Mouse (Mus musculus): ENCODE measurements at regions not wholly inside any gene's neighbourhood (a gene's known extent, or its start where the extent isn't known, plus 50 kb on each side); places are given as distances from the start of the nearest gene placed in this dataset.

DNA sequence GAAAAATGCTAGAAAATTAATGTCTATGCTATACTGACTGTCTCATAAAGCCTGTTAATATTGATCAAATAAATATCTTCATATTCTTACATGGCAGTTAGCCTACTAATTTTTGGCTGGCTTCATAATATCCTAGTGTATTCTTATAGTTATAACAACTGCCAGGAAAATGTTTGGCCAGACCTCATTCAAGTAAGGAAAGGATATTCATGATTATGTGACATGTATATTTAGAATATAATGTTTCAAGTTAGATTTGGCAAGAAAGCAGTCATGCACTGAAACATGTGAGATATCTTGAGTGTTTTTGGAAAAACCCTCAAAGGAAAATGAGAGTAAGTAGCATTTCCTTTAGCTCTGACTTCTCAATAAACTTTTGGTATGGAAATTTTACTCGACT, 548.9 kb downstream of the Hsfy2 start:
- no peaks in the 10 kb centered on the region for H3K4me1 ChIP-seq (replicated peaks; ENCODE audit: insufficient read depth, low read length)
- no peak overlapping the region for H3K4me2 ChIP-seq (ENCODE audit: low read length)
- no peak for ATAC-seq (replicated peaks; ENCODE audit: low FRiP score, low read depth)
- WGBS, result 59% methylated on average over 1 of the region's 1 CpGs
- no peak for TF ChIP-seq CTCF (IDR thresholded peaks at IDR 0.05; ENCODE audit: low read depth)
- H3K9me3 ChIP-seq (replicated peaks; ENCODE audit: low read length), result no peaks in the 10 kb centered on the region
- H3K27ac ChIP-seq, result no peak overlapping the region
- no peaks in the 10 kb centered on the region for H3K27me3 ChIP-seq (ENCODE audit: insufficient read depth, low read length)
- no peaks in the 10 kb centered on the region for H3K36me3 ChIP-seq (ENCODE audit: insufficient read depth, low read length)
- no peak overlapping the region for H3K9ac ChIP-seq (ENCODE audit: low read depth, low read length)
- no peak for DNase-seq (ENCODE audit: low spot score)
- no peak overlapping the region for H3K4me3 ChIP-seq (replicated peaks; ENCODE audit: low read depth, low read length)

DNA sequence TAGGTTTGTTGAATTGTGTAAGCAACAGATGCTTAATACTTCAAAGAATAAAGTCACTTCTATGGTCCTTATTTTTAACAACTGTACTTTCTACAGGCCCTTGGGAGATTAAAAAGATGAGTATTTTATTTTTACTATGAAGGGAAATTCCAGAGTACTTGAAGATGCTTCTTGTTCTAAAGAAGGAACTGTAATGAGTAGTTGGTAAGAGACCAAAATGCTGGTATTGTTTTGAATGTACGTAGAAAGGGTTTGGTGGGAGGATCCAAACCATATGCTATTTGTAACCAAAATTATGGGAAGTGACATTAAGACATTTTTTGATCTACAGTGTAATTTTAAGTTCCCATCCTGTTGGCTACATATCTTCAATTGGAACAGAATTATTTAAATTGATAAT, 560.5 kb downstream of the Hsfy2 start:
- Histone ChIP-seq H3K27ac (no peak overlapping the region), H3K36me3 (ENCODE audit: insufficient read depth, low read length) (no peaks in the 10 kb centered on the region), H3K4me1 (replicated peaks; ENCODE audit: insufficient read depth, low read length) (no peaks in the 10 kb centered on the region), H3K9me3 (replicated peaks; ENCODE audit: low read length) (no peaks in the 10 kb centered on the region), H3K9ac (ENCODE audit: low read depth, low read length) (no peak overlapping the region), H3K4me3 (replicated peaks; ENCODE audit: low read depth, low read length) (no peak overlapping the region), H3K4me2 (ENCODE audit: low read length) (no peak overlapping the region), H3K27me3 (ENCODE audit: insufficient read depth, low read length) (no peaks in the 10 kb centered on the region)
- 86% methylated on average over 1 of the region's 1 CpGs for WGBS
- no peak for DNase-seq (ENCODE audit: low spot score)
- ATAC-seq (replicated peaks; ENCODE audit: low FRiP score, low read depth), result no peak
- TF ChIP-seq CTCF (IDR thresholded peaks at IDR 0.05; ENCODE audit: low read depth), result no peak

DNA sequence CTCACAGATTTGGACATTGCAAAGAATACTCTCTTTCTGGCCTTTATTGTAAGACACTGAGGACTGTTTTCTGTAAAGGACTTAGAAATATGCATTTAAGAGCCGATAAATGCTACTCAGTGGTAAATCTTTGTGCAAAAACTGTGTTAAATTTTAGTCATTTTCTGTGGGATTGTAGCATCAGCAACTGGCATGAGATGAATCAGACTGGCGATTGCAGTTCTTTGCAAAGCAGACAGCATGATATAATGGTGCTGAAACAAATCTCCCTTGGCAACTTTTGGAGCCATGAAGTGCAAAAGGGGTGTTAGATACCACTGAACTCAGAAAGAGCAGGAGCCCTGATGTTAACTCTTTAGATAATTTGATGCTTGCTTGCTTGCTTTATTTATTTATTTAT, 565.0 kb downstream of the Hsfy2 start:
- no peaks in the 10 kb centered on the region for H3K9me3 ChIP-seq (replicated peaks; ENCODE audit: low read length)
- no peak overlapping the region for H3K9ac ChIP-seq (ENCODE audit: low read depth, low read length)
- ATAC-seq (replicated peaks; ENCODE audit: low FRiP score, low read depth) (no peak), DNase-seq (ENCODE audit: low spot score) (no peak)
- whole genome bisulfite sequencing, result 84% methylated on average over 2 of the region's 2 CpGs
- no peaks in the 10 kb centered on the region for H3K4me1 ChIP-seq (replicated peaks; ENCODE audit: insufficient read depth, low read length)
- no peak overlapping the region for H3K4me3 ChIP-seq (replicated peaks; ENCODE audit: low read depth, low read length)
- no peak for TF ChIP-seq CTCF (IDR thresholded peaks at IDR 0.05; ENCODE audit: low read depth)
- no peak overlapping the region for H3K4me2 ChIP-seq (ENCODE audit: low read length)
- H3K36me3 ChIP-seq (ENCODE audit: insufficient read depth, low read length), result no peaks in the 10 kb centered on the region
- no peak overlapping the region for H3K27ac ChIP-seq
- no peaks in the 10 kb centered on the region for H3K27me3 ChIP-seq (ENCODE audit: insufficient read depth, low read length)

DNA sequence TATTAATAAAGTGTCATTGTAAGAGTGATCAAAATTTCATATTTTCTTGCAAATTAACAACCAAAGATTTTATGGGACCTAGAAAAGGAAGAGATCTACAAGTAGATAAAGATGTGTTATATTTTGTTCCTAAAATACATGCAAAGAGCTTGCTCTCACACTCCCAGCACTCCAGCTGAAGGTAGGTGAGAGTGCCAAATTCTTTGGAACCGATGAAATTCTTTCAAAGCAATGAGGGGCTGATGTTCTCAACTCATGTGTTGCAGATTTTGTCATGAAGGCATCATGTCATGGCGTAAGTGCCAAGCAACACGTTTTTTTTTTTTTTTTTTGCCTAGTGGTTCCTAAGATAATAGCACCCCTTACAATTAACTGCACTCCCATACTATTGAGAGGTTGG, 573.8 kb downstream of the Hsfy2 start:
- 71% methylated on average over 3 of the region's 3 CpGs for WGBS
- DNase-seq (ENCODE audit: low spot score), result no peak
- Histone ChIP-seq H3K27ac (no peak overlapping the region), H3K4me2 (ENCODE audit: low read length) (no peak overlapping the region), H3K9me3 (replicated peaks; ENCODE audit: low read length) (no peaks in the 10 kb centered on the region), H3K36me3 (ENCODE audit: insufficient read depth, low read length) (no peaks in the 10 kb centered on the region), H3K4me3 (replicated peaks; ENCODE audit: low read depth, low read length) (no peak overlapping the region), H3K4me1 (replicated peaks; ENCODE audit: insufficient read depth, low read length) (no peaks in the 10 kb centered on the region), H3K27me3 (ENCODE audit: insufficient read depth, low read length) (no peaks in the 10 kb centered on the region), H3K9ac (ENCODE audit: low read depth, low read length) (no peak overlapping the region)
- no peak for TF ChIP-seq CTCF (IDR thresholded peaks at IDR 0.05; ENCODE audit: low read depth)
- ATAC-seq (replicated peaks; ENCODE audit: low FRiP score, low read depth), result no peak
